Mouse (Mus musculus): Measurements from ENCODE around the gene Spata17. TPM values are rescaled to one million over a fixed set of nuclear protein-coding genes. Genes with fewer than 3 reads are reported as not detected.
A peak's percentile ranks its signal among the peaks of the same experiment; 100 is the strongest.

The Spata17 gene
- polyA plus RNA-seq (2012; rRNA removed), result 0.19 and 0.37 TPM in 2 replicates
- polyA plus RNA-seq (2014; fragmentation: Nextera tagmentation; extraction: Ambion mirVana), result 0.19 and 0.46 TPM in 2 replicates

DNA sequence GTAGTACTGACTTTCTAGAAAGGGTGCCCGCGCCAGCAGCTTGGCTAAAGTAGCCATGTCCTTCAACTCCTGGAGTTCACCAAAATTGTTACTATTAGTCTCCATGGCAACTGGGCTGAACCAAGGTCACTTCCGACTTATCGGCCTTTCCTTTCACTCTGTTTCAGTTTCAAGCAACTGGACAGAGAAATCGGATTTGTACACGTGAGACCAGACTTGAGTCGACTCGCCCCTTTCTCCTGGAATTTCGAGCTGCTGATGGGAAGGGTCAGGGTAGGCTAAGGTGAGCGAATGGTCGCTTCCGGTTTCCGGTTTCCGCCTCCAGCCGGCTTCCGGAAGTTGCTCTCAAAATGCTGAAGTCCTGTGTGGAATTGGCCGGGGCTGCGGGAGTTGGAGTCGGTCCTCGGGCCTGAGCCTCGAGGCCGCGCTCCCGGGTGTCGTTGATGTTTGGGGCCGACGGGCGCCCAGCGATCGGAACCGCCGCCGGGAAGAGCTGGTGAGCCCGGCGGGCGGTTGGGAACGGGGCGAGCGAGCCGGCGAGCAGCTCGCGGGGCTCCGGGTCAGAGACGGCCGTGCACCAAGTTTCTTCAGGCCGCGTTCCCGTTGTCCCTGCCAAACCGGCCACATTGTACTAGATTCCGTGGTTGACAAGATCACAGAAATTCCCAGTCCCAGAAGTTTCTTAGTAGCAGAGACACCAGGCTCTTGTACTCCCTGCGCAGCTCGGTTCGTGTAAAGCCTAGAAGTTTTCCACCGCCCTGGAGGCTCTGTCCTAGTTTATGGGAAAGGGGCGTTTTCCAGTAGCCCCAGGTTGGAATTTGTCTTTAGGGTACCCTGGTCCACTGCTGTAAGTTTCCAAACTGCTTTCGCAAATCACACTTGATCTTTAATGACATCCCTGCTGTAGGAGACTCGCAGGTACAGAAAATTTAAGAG lies at the start of gene Spata17, which contains the start of gene Gpatch2:
Gene Spata17 (minus strand): TSS at position 285 of the 936 bp plus-strand sequence.
Gene Gpatch2 (plus strand): TSS at position 328 of the 936 bp plus-strand sequence.
- peak; percentile 84 for DNase-seq (ENCODE audit: low spot score)
- no peaks in the 10 kb centered on the region for H3K27me3 ChIP-seq (ENCODE audit: control insufficient read depth, insufficient read depth, low read length)
- no peaks in the 10 kb centered on the region for H3K9me3 ChIP-seq (ENCODE audit: control insufficient read depth, low read length)
- no peaks in the 10 kb centered on the region for H3K4me1 ChIP-seq (ENCODE audit: control insufficient read depth, insufficient read depth, low read length)
- WGBS, result under 1% methylated on average over 57 of the region's 58 CpGs
- peak within 1 kb of the TSS; percentile 85 for H3K4me2 ChIP-seq (replicated peaks; ENCODE audit: low read depth, low read length, severe bottlenecking)
- H3K27ac ChIP-seq (replicated peaks; ENCODE audit: low read depth, low read length), result peak within 1 kb of the TSS; percentile 86
- peak within 1 kb of the TSS; percentile 87 for H3K4me3 ChIP-seq (replicated peaks; ENCODE audit: low read length)
- H3K36me3 ChIP-seq (ENCODE audit: control insufficient read depth, insufficient read depth, low read length), result no peaks in the 10 kb centered on the region
- ATAC-seq (ENCODE audit: low FRiP score, low read depth), result peak; percentile 90
- H3K9ac ChIP-seq (ENCODE audit: low read depth, low read length, severe bottlenecking), result peak within 1 kb of the TSS; percentile 84
- 0 out of 2 replicates have a peak, but pooled peaks have one; percentile 55 for TF ChIP-seq POLR2A (IDR thresholded peaks at IDR 0.05; ENCODE audit: borderline replicate concordance, extremely low read depth, insufficient read depth, insufficient read length)

DNA sequence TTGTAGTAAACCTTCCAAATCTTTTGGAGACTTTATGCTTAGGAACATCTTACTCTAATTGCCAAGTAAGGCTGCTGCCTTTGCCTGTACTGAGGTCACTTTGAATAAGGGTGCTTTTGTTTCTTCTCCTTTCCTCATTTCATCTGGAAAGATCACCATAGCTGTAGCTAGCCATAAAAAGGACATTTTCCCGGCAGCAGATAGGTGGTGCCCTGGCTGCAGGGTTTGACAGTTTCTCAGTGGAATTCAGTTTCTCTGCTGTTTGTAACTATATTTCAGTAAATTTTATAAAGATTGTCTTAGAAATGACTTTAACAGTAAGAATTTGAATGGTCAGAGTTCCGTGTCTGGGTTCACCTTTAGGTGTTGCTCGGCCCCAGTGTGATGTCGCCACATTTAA lies 43.5 kb upstream of the Spata17 start:
- ATAC-seq (ENCODE audit: low FRiP score, low read depth), result no peak
- 77% methylated on average over 4 of the region's 4 CpGs for WGBS
- DNase-seq (ENCODE audit: low spot score), result no peak

DNA sequence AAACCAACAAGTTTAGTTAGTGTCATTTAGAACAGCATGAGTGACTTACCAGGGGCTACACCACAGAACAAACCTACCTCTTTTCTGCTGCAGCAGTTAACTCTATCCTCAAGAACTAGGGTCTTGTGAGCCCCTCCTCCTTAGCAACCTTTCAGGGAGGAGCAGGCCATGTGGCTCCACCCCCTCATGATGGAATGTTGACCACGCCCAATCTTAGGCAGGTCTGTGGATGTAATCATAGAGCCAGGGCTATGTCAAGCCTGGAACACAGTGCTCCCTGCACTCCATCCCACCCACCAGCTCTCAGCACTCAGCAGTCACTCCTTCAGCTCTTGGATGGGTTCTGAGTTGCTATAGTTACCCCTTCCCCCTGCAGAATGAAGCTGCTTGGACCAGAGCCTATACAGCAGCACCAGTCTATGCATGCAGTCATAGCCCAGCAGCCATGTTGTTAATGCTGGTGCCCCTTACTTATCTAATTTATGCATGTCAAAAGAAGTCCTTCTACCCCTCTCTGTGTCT lies 35.5 kb upstream of the Spata17 start:
- Histone ChIP-seq H3K4me3 (replicated peaks; ENCODE audit: low read length) (no peak overlapping the region), H3K27ac (replicated peaks; ENCODE audit: low read depth, low read length) (no peak overlapping the region), H3K9me3 (ENCODE audit: control insufficient read depth, low read length) (no peaks in the 10 kb centered on the region), H3K27me3 (ENCODE audit: control insufficient read depth, insufficient read depth, low read length) (no peaks in the 10 kb centered on the region), H3K4me1 (ENCODE audit: control insufficient read depth, insufficient read depth, low read length) (no peaks in the 10 kb centered on the region), H3K9ac (ENCODE audit: low read depth, low read length, severe bottlenecking) (no peak overlapping the region), H3K4me2 (replicated peaks; ENCODE audit: low read depth, low read length, severe bottlenecking) (no peak overlapping the region), H3K36me3 (ENCODE audit: control insufficient read depth, insufficient read depth, low read length) (no peaks in the 10 kb centered on the region; the same call in 1 of the 2 replicates)
- 90% methylated on average over 1 of the region's 1 CpGs for WGBS
- ATAC-seq (ENCODE audit: low FRiP score, low read depth) (no peak; the same call in 1 of the 2 replicates), DNase-seq (ENCODE audit: low spot score) (no peak)
- no peak for TF ChIP-seq POLR2A (IDR thresholded peaks at IDR 0.05; ENCODE audit: borderline replicate concordance, extremely low read depth, insufficient read depth, insufficient read length)

More for the DNA sequence above, 43.5 kb upstream of the Spata17 start:
- Histone ChIP-seq H3K9ac (ENCODE audit: low read depth, low read length, severe bottlenecking) (no peak overlapping the region), H3K27ac (replicated peaks; ENCODE audit: low read depth, low read length) (no peak overlapping the region), H3K4me1 (ENCODE audit: control insufficient read depth, insufficient read depth, low read length) (no peaks in the 10 kb centered on the region), H3K36me3 (ENCODE audit: control insufficient read depth, insufficient read depth, low read length) (no peaks in the 10 kb centered on the region), H3K4me2 (replicated peaks; ENCODE audit: low read depth, low read length, severe bottlenecking) (no peak overlapping the region), H3K9me3 (ENCODE audit: control insufficient read depth, low read length) (no peaks in the 10 kb centered on the region), H3K27me3 (ENCODE audit: control insufficient read depth, insufficient read depth, low read length) (no peaks in the 10 kb centered on the region), H3K4me3 (replicated peaks; ENCODE audit: low read length) (no peak overlapping the region)
- TF ChIP-seq POLR2A (IDR thresholded peaks at IDR 0.05; ENCODE audit: borderline replicate concordance, extremely low read depth, insufficient read depth, insufficient read length), result no peak

DNA sequence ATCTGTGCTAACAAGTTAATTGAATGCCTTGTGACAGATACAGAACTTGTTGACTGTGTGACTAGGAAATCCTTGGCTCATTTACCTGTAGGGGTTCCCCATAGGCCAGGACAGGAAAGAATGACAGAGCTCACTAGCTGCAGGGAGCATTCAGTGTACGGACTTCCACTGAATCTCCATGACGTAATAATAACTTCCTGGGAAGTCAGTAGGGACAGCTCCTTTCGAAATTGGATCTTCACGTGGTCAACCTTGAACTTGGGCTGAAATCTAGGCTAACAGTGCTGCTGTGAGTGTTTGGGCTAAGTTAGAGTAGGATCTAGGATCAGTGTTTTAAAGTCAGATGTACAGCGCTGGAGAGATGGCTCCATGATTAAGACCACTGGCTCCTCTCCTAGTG lies 29.5 kb upstream of the Spata17 start:
- H3K27ac ChIP-seq (replicated peaks; ENCODE audit: low read depth, low read length), result no peak overlapping the region
- no peak for ATAC-seq (ENCODE audit: low FRiP score, low read depth)
- no peak overlapping the region for H3K9ac ChIP-seq (ENCODE audit: low read depth, low read length, severe bottlenecking)
- 83% methylated on average over 5 of the region's 5 CpGs for WGBS
- no peaks in the 10 kb centered on the region for H3K36me3 ChIP-seq (ENCODE audit: control insufficient read depth, insufficient read depth, low read length)
- no peak for TF ChIP-seq POLR2A (IDR thresholded peaks at IDR 0.05; ENCODE audit: borderline replicate concordance, extremely low read depth, insufficient read depth, insufficient read length)
- H3K4me2 ChIP-seq (replicated peaks; ENCODE audit: low read depth, low read length, severe bottlenecking), result no peak overlapping the region
- no peaks in the 10 kb centered on the region for H3K27me3 ChIP-seq (ENCODE audit: control insufficient read depth, insufficient read depth, low read length)
- no peaks in the 10 kb centered on the region for H3K4me1 ChIP-seq (ENCODE audit: control insufficient read depth, insufficient read depth, low read length)
- H3K4me3 ChIP-seq (replicated peaks; ENCODE audit: low read length), result no peak overlapping the region
- H3K9me3 ChIP-seq (ENCODE audit: control insufficient read depth, low read length), result no peaks in the 10 kb centered on the region
- DNase-seq (ENCODE audit: low spot score), result no peak

DNA sequence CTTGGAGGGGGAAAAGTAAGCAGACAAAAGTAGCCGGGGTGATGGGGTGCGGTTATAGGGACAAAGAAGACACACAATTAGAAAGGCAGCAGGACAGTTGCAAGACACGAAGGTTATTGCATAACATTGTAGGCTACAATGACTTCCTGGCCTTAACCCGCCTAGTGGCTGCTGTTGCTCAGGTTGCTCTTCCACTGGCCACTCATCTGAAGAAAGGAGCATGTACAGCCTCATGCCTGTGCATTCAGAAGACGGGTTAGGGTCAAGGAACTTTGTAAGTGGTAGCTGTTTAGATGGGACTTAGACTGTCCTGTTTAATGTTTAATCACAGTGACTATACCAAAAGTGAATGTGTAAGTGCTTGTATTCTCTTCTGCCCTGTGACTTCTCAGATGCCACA lies 26.1 kb upstream of the Spata17 start:
- DNase-seq (ENCODE audit: low spot score), result no peak
- no peaks in the 10 kb centered on the region for H3K27me3 ChIP-seq (ENCODE audit: control insufficient read depth, insufficient read depth, low read length)
- no peak overlapping the region for H3K4me2 ChIP-seq (replicated peaks; ENCODE audit: low read depth, low read length, severe bottlenecking)
- no peak for ATAC-seq (ENCODE audit: low FRiP score, low read depth)
- peaks cover 3% of the 10 kb centered on the region; the same call in 1 of the 2 replicates for H3K36me3 ChIP-seq (ENCODE audit: control insufficient read depth, insufficient read depth, low read length)
- TF ChIP-seq POLR2A (IDR thresholded peaks at IDR 0.05; ENCODE audit: borderline replicate concordance, extremely low read depth, insufficient read depth, insufficient read length), result no peak
- H3K9ac ChIP-seq (ENCODE audit: low read depth, low read length, severe bottlenecking), result no peak overlapping the region
- no peaks in the 10 kb centered on the region for H3K9me3 ChIP-seq (ENCODE audit: control insufficient read depth, low read length)
- no peak overlapping the region for H3K27ac ChIP-seq (replicated peaks; ENCODE audit: low read depth, low read length)
- H3K4me1 ChIP-seq (ENCODE audit: control insufficient read depth, insufficient read depth, low read length), result no peaks in the 10 kb centered on the region
- WGBS, result 93% methylated on average over 5 of the region's 5 CpGs
- no peak overlapping the region for H3K4me3 ChIP-seq (replicated peaks; ENCODE audit: low read length)

Data from limb, embryonic 14.5 days (tissue).